Mouse (Mus musculus): ENCODE measurements around the gene Hrk. TPM values are rescaled to one million over a fixed set of nuclear protein-coding genes. Genes with fewer than 3 reads are reported as not detected.

Gene Hrk
- polyA plus RNA-seq, 1 experiment = 5.8 TPM

- TF ChIP-seq POLR2A (IDR thresholded peaks at IDR 0.05; ENCODE audit: borderline replicate concordance, extremely low read depth, insufficient read depth, insufficient read length, poor library complexity, severe bottlenecking) (no peak), CTCF (IDR thresholded peaks at IDR 0.05; ENCODE audit: borderline replicate concordance, extremely low read depth, insufficient read depth, insufficient read length) (no peak)
- DNase-seq (ENCODE audit: low read depth) = no peak
Observed at GRCm38 (mm10) chr5:118230071-118230611, 65.7 kb downstream of the Hrk start.

GRCm38 (mm10) chr5:118236891-118237290 is 72.4 kb downstream of the Hrk start:
- TF ChIP-seq POLR2A (IDR thresholded peaks at IDR 0.05; ENCODE audit: borderline replicate concordance, extremely low read depth, insufficient read depth, insufficient read length, poor library complexity, severe bottlenecking) = no peak
- TF ChIP-seq CTCF (IDR thresholded peaks at IDR 0.05; ENCODE audit: borderline replicate concordance, extremely low read depth, insufficient read depth, insufficient read length) = no peak

More at GRCm38 (mm10) chr5:118236891-118237290, 72.4 kb downstream of the Hrk start:
- DNase-seq (ENCODE audit: low read depth) = no peak

Other genes with a start within 250 kb of the Hrk start
- gene Fbxo21, start 187.9 kb upstream of the Hrk start, polyA plus RNA-seq (2012; rRNA removed) = 171 and 178 TPM in 2 replicates
- gene Tesc, start 136.9 kb upstream of the Hrk start, polyA plus RNA-seq (2012; rRNA removed) = 2.6 and 3.0 TPM in 2 replicates
- gene Fbxw8, start 9.2 kb upstream of the Hrk start, polyA plus RNA-seq (2012; rRNA removed) = 54.0 and 55.1 TPM in 2 replicates
- gene Rnft2, start 80.5 kb downstream of the Hrk start, polyA plus RNA-seq (2012; rRNA removed) = 79.6 and 97.9 TPM in 2 replicates
- gene 2410131K14Rik, start 80.6 kb downstream of the Hrk start, polyA plus RNA-seq (2012; rRNA removed) = 20.2 and 22.7 TPM in 2 replicates

Data from brain, embryonic 14.5 days (tissue).